Mouse (Mus musculus) thymus, postnatal 14 days (tissue): ENCODE measurements around the gene AC124502.3.
"Not testable (repeated sequence)": the region's sequence is repeated elsewhere in the genome, so short reads cannot be mapped to it uniquely, and the experiment has no call there.

Source experiments
- DNase-seq: peaks from one replicate; pipeline ENCODE4 v3.0.0; 2021

AC124502.3 gene

GRCm38 (mm10) chr19:5038709-5039156 lies at the start of gene AC124502.3, which contains the start of gene B4gat1:
AC124502.3 (plus strand) TSS chr19:5038891.
B4gat1 (plus strand) TSS chr19:5038826.
- DNase-seq: peak; percentile 91

- DNase-seq: peak; percentile 91
Measured at GRCm38 (mm10) chr19:4989013-4989412, 49.7 kb upstream of the AC124502.3 start.

- peak; percentile 5 for DNase-seq
Measured at GRCm38 (mm10) chr19:4989434-4990255, 49.0 kb upstream of the AC124502.3 start.

GRCm38 (mm10) chr19:4990256-4990625 lies 48.5 kb upstream of the AC124502.3 start, which contains the start of gene Npas4:
Npas4 (minus strand) TSS chr19:4990316.
- no peak for DNase-seq

GRCm38 (mm10) chr19:4990716-4991115 lies 48.0 kb upstream of the AC124502.3 start:
- peak; percentile 4 for DNase-seq

- no peak for DNase-seq
Measured at GRCm38 (mm10) chr19:4992371-4992770, 46.3 kb upstream of the AC124502.3 start.

GRCm38 (mm10) chr19:4992904-4993303 lies 45.8 kb upstream of the AC124502.3 start:
- peak; percentile 19 for DNase-seq

- DNase-seq: peak; percentile 14
Measured at GRCm38 (mm10) chr19:4994043-4994442, 44.6 kb upstream of the AC124502.3 start.

- DNase-seq: no peak
Measured at GRCm38 (mm10) chr19:4999445-5000140, 39.1 kb upstream of the AC124502.3 start.

GRCm38 (mm10) chr19:5001666-5002406 lies 36.9 kb upstream of the AC124502.3 start:
- peak; percentile 89 for DNase-seq

GRCm38 (mm10) chr19:5003644-5004043 lies 35.0 kb upstream of the AC124502.3 start:
- DNase-seq: not testable (repeated sequence)

GRCm38 (mm10) chr19:5004925-5005324 lies 33.8 kb upstream of the AC124502.3 start:
- DNase-seq: no peak

GRCm38 (mm10) chr19:5013138-5013537 lies 25.6 kb upstream of the AC124502.3 start:
- no peak for DNase-seq

GRCm38 (mm10) chr19:5014961-5015398 lies 23.7 kb upstream of the AC124502.3 start:
- peak; percentile 32 for DNase-seq

- DNase-seq: no peak
Measured at GRCm38 (mm10) chr19:5016221-5016742, 22.4 kb upstream of the AC124502.3 start.

GRCm38 (mm10) chr19:5016782-5017181 lies 21.9 kb upstream of the AC124502.3 start:
- peak; percentile 81 for DNase-seq

GRCm38 (mm10) chr19:5017611-5018010 lies 21.1 kb upstream of the AC124502.3 start:
- DNase-seq: no peak

- DNase-seq: no peak
Measured at GRCm38 (mm10) chr19:5018191-5018590, 20.5 kb upstream of the AC124502.3 start.

- no peak for DNase-seq
Measured at GRCm38 (mm10) chr19:5021416-5021815, 17.3 kb upstream of the AC124502.3 start.

- peak; percentile 88 for DNase-seq
Measured at GRCm38 (mm10) chr19:5023621-5024479, 14.8 kb upstream of the AC124502.3 start, which contains the start of gene Slc29a2. Slc29a2 (plus strand) TSS chr19:5023860.

- DNase-seq: no peak
Measured at GRCm38 (mm10) chr19:5026111-5026510, 12.6 kb upstream of the AC124502.3 start.

GRCm38 (mm10) chr19:5032686-5033085 lies 6.0 kb upstream of the AC124502.3 start:
- no peak for DNase-seq
